Mouse (Mus musculus): ENCODE data around the gene Dst.
"Not testable (repeated sequence)": the region's sequence is repeated elsewhere in the genome, so short reads cannot be mapped to it uniquely, and the experiment has no call there.

Dst gene

DNA sequence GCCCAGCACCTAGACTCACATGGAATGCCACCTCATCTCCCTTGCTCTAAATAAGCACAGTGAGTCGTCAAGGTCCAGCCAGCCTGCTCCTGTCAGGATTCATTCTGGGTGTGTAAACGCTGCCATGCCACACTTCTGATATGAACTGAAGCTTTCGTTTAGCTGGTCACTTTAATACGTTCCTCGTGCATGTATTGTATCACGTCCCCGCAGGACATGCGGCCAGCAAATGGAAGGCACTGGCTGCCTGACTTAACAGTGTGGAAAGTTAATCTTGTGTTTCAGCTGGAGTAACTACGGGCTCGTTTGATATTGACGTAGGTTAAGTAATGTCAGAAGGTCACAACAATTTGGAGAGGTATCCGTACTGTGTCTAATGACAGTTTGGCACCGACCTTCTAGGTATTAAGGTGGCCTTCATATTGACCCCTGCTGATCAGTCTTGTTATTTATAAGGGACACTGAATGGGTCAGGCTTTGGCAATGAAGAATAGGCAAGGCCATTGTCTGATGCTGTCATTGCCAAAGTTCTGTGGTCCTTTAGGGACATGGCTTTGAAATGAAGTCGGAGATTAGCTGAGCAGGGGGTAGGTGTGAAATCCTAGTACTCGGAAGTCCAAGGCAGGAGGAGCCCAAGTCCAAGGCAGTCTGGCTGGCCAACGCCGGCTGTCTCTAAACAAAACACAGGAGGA, 122.5 kb downstream of the Dst start:
- DNase-seq, result no peak

DNA sequence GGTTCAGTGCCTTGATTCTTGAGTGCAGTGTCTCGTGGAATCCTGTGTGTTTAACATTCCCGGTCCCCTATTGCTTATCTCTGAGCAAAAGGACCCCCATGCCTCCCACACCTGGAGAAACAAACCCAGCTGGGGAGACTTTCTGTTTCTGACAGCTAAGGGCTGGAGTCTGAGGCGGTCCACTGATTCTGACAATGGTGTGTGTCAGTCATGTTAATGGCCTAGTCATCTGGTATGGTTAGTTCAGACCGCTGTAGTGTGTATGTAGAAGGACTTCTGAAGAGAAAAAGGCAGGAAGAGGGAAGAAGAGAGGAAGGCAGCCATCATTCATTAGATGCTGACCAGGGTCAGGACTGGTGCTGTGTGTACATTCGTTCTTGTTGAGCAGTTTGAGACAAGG, 125.0 kb downstream of the Dst start:
- no peak for DNase-seq

DNA sequence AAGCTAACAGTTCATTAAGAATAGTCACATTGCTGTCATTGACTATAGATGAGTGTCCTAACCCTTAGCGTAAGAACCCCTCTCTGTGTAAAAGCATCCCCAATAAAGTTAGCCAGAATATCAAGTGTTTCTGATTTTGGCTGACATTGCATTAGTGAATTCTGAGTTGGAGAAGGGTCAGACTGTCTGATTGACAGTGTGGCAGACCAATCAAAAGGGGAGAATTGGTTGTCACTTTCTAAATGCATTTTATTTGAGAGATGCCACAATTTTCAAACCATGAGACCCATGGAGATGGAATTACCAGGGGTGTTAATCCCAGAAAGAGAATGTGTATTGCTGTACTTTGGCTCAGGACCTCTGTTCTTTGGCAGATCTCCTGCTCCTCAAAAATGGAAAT, 125.5 kb downstream of the Dst start:
- no peak for DNase-seq

DNA sequence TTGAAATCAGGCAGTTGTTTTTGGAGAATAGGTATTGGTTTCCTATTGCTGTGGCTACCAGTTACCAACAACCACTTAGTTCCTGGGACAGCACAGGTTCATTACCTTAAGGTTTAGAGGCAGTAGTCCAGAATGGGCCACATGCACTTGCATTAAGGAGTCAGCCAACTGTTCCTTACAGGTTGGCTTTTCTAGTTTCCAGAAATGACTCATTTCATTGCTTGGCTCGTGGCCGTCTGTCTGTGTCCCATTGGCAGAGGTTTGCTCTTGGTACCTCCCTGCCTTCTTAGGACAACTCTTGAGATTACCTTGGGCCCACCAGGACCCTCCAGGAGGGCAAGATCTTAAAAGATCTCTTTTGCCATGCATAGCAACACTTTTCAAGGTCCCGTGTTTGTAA, 125.9 kb downstream of the Dst start:
- DNase-seq, result no peak

DNA sequence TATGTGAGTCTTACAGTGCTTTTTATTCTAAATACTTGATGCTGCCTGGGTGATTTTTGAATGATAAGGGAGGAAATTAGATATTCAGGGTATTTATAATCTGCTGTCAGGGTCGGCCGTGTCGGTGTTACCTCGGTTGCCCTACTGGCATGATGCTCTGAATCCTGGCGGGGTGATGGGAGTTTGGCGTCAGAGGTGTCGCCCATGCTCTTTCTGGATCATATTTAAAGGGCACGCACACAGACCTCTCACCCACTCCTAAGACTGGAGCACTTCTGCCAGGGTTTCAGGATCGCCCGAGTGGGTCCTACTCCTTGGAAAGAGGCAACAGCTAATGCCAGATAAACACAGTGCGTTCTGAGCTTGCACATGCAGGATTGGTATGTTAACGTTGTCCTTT, 128.1 kb downstream of the Dst start:
- DNase-seq, result no peak

DNA sequence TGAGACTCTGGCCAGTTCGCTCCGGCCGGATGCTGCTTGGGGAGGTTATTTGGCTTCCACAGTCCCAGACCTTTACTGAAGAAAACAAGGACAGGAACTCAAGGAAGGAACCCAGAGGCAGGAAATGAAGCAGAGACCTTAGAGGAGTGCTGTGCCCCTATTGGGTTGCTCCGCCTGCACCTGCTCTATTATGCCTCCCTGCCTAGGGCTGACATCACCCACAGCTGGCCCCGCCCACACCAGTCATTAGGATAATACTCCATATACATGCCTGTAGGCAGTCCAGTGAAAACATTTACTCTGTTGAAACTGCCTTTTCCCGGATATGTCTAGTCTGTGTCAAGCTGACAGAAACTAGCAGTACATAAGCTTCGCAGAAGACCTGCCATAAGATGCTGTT, 130.5 kb downstream of the Dst start:
- no peak for DNase-seq

- no peak for DNase-seq
Measured at GRCm38 (mm10) chr1:34040049-34040448, 132.0 kb downstream of the Dst start.

DNA sequence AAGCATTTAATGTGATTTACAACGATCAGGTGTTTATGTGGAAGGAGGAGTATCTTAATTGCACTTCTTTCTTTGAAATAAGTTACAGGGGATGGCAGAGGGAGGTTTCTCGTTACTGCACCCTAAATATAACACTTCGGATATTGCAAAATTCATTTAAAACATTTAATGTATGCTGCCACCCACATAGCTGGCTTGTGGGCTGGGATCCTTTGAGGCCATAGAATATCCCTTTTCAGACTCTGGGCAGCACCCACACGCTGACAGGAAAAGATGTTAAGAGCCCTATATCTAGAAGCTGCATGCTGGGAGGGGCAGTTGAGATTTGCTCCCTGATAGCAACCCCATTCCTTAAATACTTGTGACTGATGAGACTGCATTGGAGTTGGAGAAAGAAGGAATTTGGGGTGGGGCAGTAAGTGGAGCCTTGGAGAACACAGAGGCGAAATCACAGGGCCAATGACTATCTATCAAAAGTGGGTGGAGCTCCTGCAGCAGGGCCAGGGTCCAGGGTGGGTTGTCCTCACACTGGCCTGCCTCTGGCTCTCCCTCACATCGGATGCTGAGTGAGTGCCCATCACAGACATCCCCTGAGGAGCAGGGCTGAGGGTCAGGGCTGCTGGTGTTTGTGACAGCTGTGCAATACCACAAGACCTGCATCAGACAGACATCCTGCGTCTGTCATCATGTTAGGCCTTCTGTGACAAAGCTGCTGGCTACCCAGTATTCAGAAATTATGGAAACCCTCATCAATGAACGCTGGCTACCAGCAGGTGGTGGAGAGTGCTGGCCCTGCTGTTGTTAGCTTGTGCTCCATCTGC, 133.1 kb downstream of the Dst start:
- no peak for DNase-seq

- DNase-seq, result no peak
Measured at GRCm38 (mm10) chr1:34042299-34042698, 134.3 kb downstream of the Dst start.

DNA sequence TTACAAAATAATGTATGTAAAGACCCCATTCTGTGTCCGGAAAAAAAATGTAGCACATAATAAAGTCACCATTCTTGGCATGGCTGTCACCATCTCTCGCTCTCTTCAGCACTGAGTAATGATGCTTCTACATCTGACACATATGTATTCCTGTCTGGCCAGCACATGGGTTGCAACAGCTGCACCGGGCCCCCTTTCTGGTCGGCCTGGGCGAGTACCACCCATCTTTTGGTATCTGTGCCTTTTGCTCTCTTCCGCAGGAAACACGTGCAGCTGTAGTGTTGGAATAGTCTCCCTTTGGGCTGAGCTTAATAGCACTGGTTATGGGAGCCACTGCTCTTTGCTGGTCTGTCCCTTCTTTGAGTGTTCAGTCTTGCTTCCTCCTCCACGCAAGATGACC, 135.3 kb downstream of the Dst start:
- no peak for DNase-seq

GRCm38 (mm10) chr1:34043836-34044550, 136.0 kb downstream of the Dst start:
- peak in 1 of 2 experiments; percentile 12 for DNase-seq

DNA sequence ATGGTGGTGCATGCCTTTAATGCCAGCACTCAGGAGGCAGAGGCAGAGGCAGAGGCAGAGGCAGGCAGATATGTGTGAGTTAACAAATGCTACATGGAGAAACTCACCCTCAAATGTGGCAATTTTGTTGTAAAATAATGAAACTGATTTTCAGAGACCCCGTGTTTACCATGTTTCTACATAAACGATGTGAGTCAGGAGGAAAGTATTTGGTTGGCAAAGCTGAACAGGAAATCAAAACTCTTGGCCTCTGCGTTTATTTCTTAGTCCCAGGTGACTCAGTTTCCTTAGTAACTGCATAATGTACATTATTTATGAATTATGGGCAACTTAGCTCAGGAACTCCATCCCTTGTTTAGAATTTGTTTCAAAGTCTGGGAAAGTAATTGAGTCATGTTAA, 136.7 kb downstream of the Dst start:
- no peak for DNase-seq

DNA sequence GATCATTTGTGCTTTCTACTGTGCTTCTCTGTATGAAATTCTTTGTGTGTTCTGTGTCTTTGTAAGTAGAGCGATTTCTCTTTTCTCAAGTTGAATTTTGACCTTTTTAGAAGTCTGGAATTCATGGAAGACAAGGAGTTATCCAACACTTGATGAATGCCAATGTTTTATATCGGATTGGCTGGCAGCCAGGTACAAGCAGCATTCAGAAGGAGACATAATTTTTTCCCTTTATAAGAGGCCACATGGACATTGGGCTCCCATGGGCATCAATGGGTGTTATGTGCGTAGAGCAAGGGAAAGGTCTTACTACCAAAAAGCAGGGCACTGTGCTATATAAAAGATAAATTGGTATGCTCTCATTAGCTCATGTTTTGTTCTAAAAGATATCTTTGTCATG, 139.3 kb downstream of the Dst start:
- DNase-seq, result no peak

DNA sequence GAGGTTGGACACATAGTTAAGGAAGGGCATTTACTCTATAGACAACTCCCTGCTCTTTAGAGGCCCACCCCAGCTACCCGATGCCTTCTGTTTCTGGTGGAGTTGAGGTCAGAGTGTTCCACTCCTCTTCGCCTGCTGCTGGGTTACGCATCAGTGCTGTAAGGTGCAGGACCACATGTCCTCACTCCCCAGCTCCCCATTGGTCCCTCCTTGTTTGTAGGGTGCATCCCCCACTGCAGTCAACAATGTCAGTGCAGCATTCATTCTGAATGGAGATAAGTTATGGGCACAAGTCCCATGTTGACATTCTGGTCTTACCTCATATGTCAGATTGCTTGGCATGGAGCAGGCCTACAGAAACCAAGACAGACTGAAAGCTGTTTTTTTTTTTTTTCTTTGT, 143.2 kb downstream of the Dst start:
- no peak for DNase-seq

GRCm38 (mm10) chr1:34052422-34052821, 144.4 kb downstream of the Dst start:
- no peak for DNase-seq

DNA sequence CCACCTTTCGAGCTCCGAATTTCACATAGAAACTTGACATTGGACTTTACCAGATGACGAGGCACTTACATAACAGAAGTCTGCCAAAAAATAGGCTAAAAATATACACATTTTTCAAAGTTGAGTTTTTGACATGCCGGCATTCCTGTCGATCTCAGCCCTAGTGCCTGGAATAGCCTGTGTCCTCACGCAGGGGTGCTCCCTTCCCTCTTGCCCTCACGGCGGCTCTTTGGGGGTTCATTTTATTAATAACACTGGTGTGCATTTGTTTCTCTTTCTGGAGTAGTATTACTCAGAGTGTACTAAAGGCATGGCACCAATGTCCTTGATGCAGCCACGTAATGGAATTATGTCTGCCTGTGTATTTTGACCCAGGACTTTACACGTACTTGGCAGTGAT, 146.9 kb downstream of the Dst start:
- DNase-seq, result no peak

DNA sequence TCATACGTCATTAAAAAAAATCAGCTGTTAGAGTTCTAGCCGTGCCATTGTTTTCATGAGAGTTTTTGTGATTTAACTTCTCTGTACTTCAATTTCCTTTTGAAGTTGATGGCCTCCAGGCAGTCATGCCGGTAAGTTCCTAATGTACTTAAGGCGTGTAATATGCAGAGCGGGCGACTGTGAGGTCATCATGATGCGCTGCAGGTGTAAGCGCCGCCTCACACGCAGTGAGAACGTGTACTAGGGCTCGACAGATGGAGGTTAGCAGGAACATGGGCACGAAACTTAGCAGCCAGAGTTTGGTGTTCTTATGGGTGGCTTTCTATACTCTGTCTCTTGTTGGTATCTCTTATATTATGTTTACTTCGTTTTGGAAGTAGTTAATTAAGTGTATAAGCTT, 148.6 kb downstream of the Dst start:
- DNase-seq, result no peak

GRCm38 (mm10) chr1:34059231-34059630, 151.2 kb downstream of the Dst start:
- no peak for DNase-seq

- peak; percentile 24 to 50 for DNase-seq
Measured at GRCm38 (mm10) chr1:34060446-34060845, 152.4 kb downstream of the Dst start.

DNA sequence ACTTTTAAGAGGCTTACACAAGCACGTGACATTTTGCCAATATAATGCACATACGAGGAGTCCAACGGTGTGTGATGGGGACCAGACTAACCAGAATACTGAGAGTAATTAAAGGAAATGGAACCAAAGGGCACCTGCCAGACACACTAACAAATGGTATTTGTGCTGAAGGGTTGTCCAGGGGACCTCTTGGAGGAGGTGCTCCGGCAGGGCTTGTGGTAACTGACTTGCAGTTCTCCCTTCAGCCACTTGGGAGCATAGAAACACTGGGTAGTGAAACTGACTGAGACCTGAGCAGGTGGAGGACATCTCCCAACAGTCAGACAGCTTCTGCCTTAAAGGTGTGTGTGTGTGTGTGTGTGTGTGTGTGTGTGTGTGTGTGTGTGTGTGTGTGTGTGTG, 153.1 kb downstream of the Dst start:
- DNase-seq, result peak; percentile 72 to 82

DNA sequence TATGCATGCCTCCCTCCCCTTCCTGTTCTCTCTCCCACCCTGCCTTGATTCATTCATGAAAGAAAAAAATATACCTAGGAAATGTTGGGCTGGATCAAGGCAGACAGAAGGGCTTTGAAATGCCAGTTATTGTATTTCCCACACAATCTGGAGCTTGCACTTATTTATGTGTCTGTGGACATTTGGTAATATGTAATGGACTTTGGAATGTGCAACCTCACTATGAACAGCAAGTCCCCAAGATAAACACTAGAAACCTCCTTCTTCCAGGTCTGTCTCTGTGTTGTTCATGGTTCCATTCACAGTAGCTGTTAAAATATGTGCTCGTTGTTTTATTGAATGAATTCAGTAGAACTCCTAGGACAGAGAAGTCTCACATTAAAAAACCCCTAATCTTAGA, 153.8 kb downstream of the Dst start:
- no peak for DNase-seq

DNA sequence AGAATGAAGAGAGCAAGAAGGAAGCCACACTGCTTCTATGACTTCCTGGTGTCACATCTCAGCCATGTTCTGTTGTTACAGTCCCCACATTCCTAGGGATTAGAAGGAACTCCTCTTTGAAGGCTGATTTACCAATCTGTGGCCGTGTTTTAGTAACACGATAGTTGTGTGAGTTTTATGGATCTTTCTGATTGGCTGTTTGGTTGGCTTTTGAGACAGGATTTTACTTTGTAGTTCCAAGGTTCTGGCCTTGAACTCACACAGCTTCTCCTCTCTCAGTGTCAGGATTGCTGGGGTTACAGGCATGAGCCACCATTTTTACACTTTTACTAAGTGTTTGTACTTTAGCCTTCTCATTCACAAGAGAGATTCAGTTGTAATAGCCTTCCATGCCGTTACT, 155.9 kb downstream of the Dst start:
- no peak for DNase-seq

DNA sequence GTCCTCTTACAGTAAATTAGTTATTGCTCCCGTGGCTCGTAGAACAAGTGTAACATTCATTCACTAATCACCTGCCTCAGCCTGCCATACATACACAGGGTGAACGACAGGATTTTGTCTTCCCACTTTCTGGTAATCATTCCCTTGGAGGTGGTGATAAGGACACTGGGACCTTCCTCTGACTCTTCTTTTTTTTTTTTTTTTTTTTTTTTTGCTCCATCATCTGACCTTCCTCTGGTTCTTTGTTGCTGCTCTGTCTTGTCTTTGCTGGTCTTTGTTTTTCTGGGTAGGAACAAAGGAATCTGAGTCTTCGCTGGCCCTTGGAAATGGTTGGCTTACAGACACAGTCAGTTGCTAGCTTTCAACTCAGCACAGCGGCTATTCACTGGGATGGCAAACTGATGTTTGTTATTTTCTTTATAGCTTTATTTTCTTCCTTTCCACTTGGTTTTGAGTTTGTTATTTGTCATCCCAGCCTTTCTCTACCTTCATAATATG, 157.6 kb downstream of the Dst start:
- DNase-seq, result no peak

DNA sequence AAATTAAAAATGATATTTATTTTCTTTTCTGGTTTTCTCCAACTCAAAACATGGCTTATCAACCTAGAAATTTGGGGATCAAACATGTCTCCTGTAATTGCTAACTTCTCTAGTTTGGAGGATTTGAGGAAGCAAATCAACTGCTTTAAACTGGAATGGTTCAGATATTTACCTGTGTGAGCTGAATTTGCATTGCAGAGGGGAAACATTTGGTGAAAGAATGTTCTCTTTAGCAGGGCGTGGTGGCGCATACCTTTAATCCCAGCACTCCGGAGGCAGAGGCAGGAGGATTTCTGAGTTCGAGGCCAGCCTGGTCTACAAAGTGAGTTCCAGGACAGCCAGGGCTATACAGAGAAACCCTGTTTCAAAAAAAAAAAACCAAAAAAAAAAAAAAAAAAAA, 158.4 kb downstream of the Dst start:
- not testable (repeated sequence) for DNase-seq

Measured in lung, adult 18-20 months (tissue).